In genomic region chr14:14012383-14013251, GRCm38 (mm10) we compare ENCODE assay signal across 8 mouse cellular contexts. TPM values are rescaled to one million over a fixed set of nuclear protein-coding genes. Genes with fewer than 3 reads are reported as not detected.
DNase-seq lines count a peak whose midpoint lies in the region; ATAC-seq lines count a peak whose summit lies in the region.

No protein-coding gene starts in this region.

- peaks cover 0 to 13% of the 10 kb centered on the region in 2 experiments for H3K4me1 ChIP-seq in heart, embryonic 14.5 days (ENCODE audit: control insufficient read depth in 2 of 2, insufficient read depth in 2 of 2, low read length in 2 of 2)
- peaks cover 22% of the 10 kb centered on the region for H3K4me1 ChIP-seq in liver, embryonic 12.5 days

- peak overlapping the region; percentile 97 for H3K9ac ChIP-seq in heart, embryonic 14.5 days (ENCODE audit: low read length)
- peak overlapping the region; percentile 90 for H3K9ac ChIP-seq in liver, embryonic 12.5 days

- peak overlapping the region; percentile 76 to 99 for H3K27ac ChIP-seq in heart, embryonic 14.5 days (replicated peaks in 1 of 2; ENCODE audit: control insufficient read depth in 1 of 2, insufficient read depth in 1 of 2, low read depth in 2 of 2, low read length in 2 of 2)
- H3K27ac ChIP-seq in liver, embryonic 12.5 days: peak overlapping the region; percentile 94

- ATAC-seq in heart, embryonic 14.5 days (ENCODE audit: insufficient number of reproducible peaks, insufficient read depth, low FRiP score, low read depth): peak; percentile 90
- peak; percentile 89 for ATAC-seq in liver, embryonic 12.5 days

- no peaks in the 10 kb centered on the region for H3K27me3 ChIP-seq in heart, embryonic 14.5 days (ENCODE audit: control insufficient read depth, insufficient read depth, low read length)
- no peaks in the 10 kb centered on the region for H3K27me3 ChIP-seq in liver, embryonic 12.5 days (replicated peaks)
- H3K27me3 ChIP-seq in splenic B cell, adult 2 months (ENCODE audit: control insufficient read depth, insufficient read depth, low read length, poor library complexity, severe bottlenecking): no peaks in the 10 kb centered on the region

- peaks cover 20% of the 10 kb centered on the region for H3K36me3 ChIP-seq in heart, embryonic 14.5 days (ENCODE audit: control insufficient read depth, insufficient read depth, low read length)
- peaks cover 7% of the 10 kb centered on the region; the same call in 1 of the 2 replicates for H3K36me3 ChIP-seq in liver, embryonic 12.5 days
- no peaks in the 10 kb centered on the region; the same call in none of the 2 replicates for H3K36me3 ChIP-seq in splenic B cell, adult 2 months (ENCODE audit: control insufficient read depth, insufficient read depth, low read length, poor library complexity, severe bottlenecking)

- peak; percentile 79 to 82 for DNase-seq in CD8-positive naive resting alpha-beta T cell, adult 2 months (ENCODE audit: low read depth in 2 of 2, low spot score in 2 of 2)
- peak; percentile 40 for DNase-seq in c-Kit-negative CD71-positive TER-119-positive erythroid progenitor cells, embryonic 14.5 days (ENCODE audit: low read depth, low spot score)
- DNase-seq in fibroblast of lung, adult 2 months (ENCODE audit: low read depth): peak; percentile 51
- DNase-seq in kidney, postnatal 10 days: peak; percentile 93
- DNase-seq in naive thymus-derived CD4-positive, alpha-beta T cell, adult 2 months (ENCODE audit: low read depth): peak; percentile 90
- peak; percentile 88 for DNase-seq in splenic B cell, adult 2 months (ENCODE audit: low read depth, low spot score)

- peak overlapping the region; percentile 76 for H3K4me2 ChIP-seq in heart, embryonic 14.5 days (ENCODE audit: low read length)
- H3K4me2 ChIP-seq in liver, embryonic 12.5 days: peak overlapping the region; percentile 93

- WGBS in heart, embryonic 14.5 days: under 1% methylated on average over 81 of the region's 116 CpGs
- under 1% methylated on average over 100 of the region's 116 CpGs for WGBS in liver, embryonic 12.5 days (ENCODE audit: insufficient replicate concordance)

- peak overlapping the region; percentile 75 to 89 for H3K4me3 ChIP-seq in heart, embryonic 14.5 days (ENCODE audit: control insufficient read depth in 1 of 2, insufficient read depth in 1 of 2, low read depth in 1 of 2, low read length in 2 of 2)
- peak overlapping the region; percentile 88 for H3K4me3 ChIP-seq in liver, embryonic 12.5 days

- no peaks in the 10 kb centered on the region for H3K9me3 ChIP-seq in heart, embryonic 14.5 days (ENCODE audit: control insufficient read depth, low read length)
- no peaks in the 10 kb centered on the region for H3K9me3 ChIP-seq in liver, embryonic 12.5 days (replicated peaks)

RNA-seq across cellular contexts. Expression of gene Thoc7, which starts 51.0 kb away (rescaled TPM):
- polyA plus RNA-seq in heart, embryonic 14.5 days (2014; fragmentation: Nextera tagmentation; extraction: Ambion mirVana): 186 and 190 TPM in 2 replicates
- 116 TPM in 2 replicates for polyA plus RNA-seq in liver, embryonic 12.5 days (2016; fragmentation: Nextera tagmentation; extraction: Ambion mirVana)

RNA-seq across cellular contexts. Expression of gene Atxn7, which starts 51.4 kb away (rescaled TPM):
- 5.5 and 5.6 TPM in 2 replicates for polyA plus RNA-seq in heart, embryonic 14.5 days (2014; fragmentation: Nextera tagmentation; extraction: Ambion mirVana)
- 2.0 and 2.5 TPM in 2 replicates for polyA plus RNA-seq in liver, embryonic 12.5 days (2016; fragmentation: Nextera tagmentation; extraction: Ambion mirVana)

Comparison
In these comparisons a context has a peak if more than half of its experiments do, and no peak if none do; other contexts are left out.
1. Peak in every context shown above with its lines: DNase-seq, ATAC-seq, H3K4me3 ChIP-seq and H3K27ac ChIP-seq.
2. DNase-seq: peak in every context shown above with its lines; median percentile 93 in kidney, postnatal 10 days; 90 in naive thymus-derived CD4-positive, alpha-beta T cell, adult 2 months; 88 in splenic B cell, adult 2 months; 80 in CD8-positive naive resting alpha-beta T cell, adult 2 months; 51 in fibroblast of lung, adult 2 months; 40 in c-Kit-negative CD71-positive TER-119-positive erythroid progenitor cells, embryonic 14.5 days.